Mouse (Mus musculus): Measurements from ENCODE around the gene Olfr1242.

Olfr1242 gene

GRCm38 (mm10) chr2:89498235-89498634 lies at the start of gene Olfr1242:
Gene Olfr1242 (minus strand): TSS chr2:89498335.
- no peak for DNase-seq (ENCODE audit: low read depth, low spot score)
- no peaks in the 10 kb centered on the region for H3K36me3 ChIP-seq (ENCODE audit: control insufficient read depth, insufficient read depth, low read length, poor library complexity, severe bottlenecking)
- H3K27me3 ChIP-seq (ENCODE audit: control insufficient read depth, insufficient read depth, low read length, poor library complexity, severe bottlenecking) = no peaks in the 10 kb centered on the region

DNA sequence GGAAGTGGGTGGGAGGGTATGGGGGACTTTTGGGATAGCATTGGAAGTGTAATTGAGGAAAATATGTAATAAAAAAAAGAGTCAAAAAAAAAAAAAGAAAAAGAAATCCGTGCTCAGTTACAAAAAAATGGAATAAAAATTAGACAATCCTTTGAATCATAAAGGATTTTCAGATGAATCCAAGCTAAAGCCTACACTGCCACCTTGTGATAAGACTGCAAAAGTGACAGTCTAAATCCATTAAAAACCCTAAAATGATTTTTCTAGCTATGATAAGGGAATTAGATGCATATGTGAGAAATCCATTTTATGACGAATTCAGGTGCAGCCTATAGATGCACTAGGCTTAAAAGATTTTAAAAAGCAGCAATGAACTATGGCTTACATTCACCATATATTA lies 46.4 kb upstream of the Olfr1242 start:
- H3K27me3 ChIP-seq (ENCODE audit: control insufficient read depth, insufficient read depth, low read length, poor library complexity, severe bottlenecking) = no peaks in the 10 kb centered on the region
- DNase-seq (ENCODE audit: low read depth, low spot score) = no peak

DNA sequence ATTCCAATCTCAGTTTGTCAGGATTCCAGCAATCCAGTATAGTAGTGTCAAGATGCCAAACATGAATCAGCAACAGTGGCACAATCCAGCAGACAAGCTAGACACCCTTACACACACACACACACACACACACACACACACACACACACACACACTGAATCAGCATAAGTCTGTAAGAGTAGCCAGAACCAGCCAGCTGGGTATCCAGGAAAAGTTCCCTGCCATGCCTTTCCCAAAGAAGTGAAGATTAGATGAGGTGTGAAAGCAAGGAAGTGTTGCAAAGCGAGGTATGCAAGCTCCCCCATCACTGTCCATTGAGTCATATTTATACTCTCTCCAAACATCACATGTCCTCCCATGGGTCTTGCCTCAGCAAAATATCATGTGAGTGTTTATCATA lies 41.8 kb upstream of the Olfr1242 start:
- no peak for DNase-seq (ENCODE audit: low read depth, low spot score)
- no peaks in the 10 kb centered on the region for H3K36me3 ChIP-seq (ENCODE audit: control insufficient read depth, insufficient read depth, low read length, poor library complexity, severe bottlenecking)
- no peaks in the 10 kb centered on the region for H3K27me3 ChIP-seq (ENCODE audit: control insufficient read depth, insufficient read depth, low read length, poor library complexity, severe bottlenecking)

More for the DNA sequence above, 46.4 kb upstream of the Olfr1242 start:
- H3K36me3 ChIP-seq (ENCODE audit: control insufficient read depth, insufficient read depth, low read length, poor library complexity, severe bottlenecking) = no peaks in the 10 kb centered on the region

- no peaks in the 10 kb centered on the region for H3K27me3 ChIP-seq (ENCODE audit: control insufficient read depth, insufficient read depth, low read length, poor library complexity, severe bottlenecking)
- no peaks in the 10 kb centered on the region for H3K36me3 ChIP-seq (ENCODE audit: control insufficient read depth, insufficient read depth, low read length, poor library complexity, severe bottlenecking)
- DNase-seq (ENCODE audit: low read depth, low spot score) = no peak
These were observed 33.3 kb upstream of the Olfr1242 start, which contains the start of gene Olfr1243 for GRCm38 (mm10) chr2:89531387-89531786. Gene Olfr1243 (minus strand): TSS chr2:89531487.

DNA sequence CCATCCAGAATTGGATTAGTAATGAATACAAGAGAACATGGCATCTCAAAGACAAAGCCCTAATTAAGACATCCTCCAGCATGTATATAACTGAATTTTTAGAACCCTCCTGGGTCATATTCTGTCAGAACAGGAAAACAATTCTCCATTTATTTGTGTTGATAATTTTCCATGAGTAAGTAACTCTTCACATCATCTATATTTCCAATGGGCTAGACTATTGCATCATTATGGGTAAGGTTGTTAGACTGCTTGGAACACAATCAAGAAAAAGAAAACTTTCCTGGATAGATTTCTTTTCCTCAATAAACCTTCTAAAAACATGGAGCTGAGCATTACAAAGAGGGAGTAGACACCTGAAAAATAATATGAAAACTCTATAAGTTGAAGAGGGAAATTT lies 11.1 kb downstream of the Olfr1242 start, which contains the start of gene Olfr1241:
Olfr1241 (minus strand) TSS at position 101 of the 400 bp plus-strand sequence.
- Histone ChIP-seq H3K36me3 (ENCODE audit: control insufficient read depth, insufficient read depth, low read length, poor library complexity, severe bottlenecking) (no peaks in the 10 kb centered on the region), H3K27me3 (ENCODE audit: control insufficient read depth, insufficient read depth, low read length, poor library complexity, severe bottlenecking) (no peaks in the 10 kb centered on the region)
- no peak for DNase-seq (ENCODE audit: low read depth, low spot score)

GRCm38 (mm10) chr2:89442900-89443299 lies 55.2 kb downstream of the Olfr1242 start, which contains the start of gene Olfr1240:
Gene Olfr1240 (minus strand): TSS chr2:89443000.
- no peaks in the 10 kb centered on the region for H3K36me3 ChIP-seq (ENCODE audit: control insufficient read depth, insufficient read depth, low read length, poor library complexity, severe bottlenecking)
- no peaks in the 10 kb centered on the region for H3K27me3 ChIP-seq (ENCODE audit: control insufficient read depth, insufficient read depth, low read length, poor library complexity, severe bottlenecking)
- DNase-seq (ENCODE audit: low read depth, low spot score) = no peak

Data from splenic B cell, adult 2 months (primary cell).